Mouse (Mus musculus) embryonic facial prominence, embryonic 11.5 days (tissue): ENCODE results near the gene Adamts17. TPM values are rescaled to one million over a fixed set of nuclear protein-coding genes. Genes with fewer than 3 reads are reported as not detected.

ENCODE experiments used
- ATAC-seq: fragments of 200-750 bp; cut with Nextera tagmentation; replicated peaks from 2 replicates; pipeline ENCODE4 v1.8.0; 2017; ENCODE audit warnings: low read depth; ENCODE audit not compliant: insufficient number of reproducible peaks, low FRiP score, low TSS enrichment
- DNase-seq: peaks from one replicate; pipeline ENCODE4 v3.0.0-alpha.2; 2015; ENCODE audit warnings: low spot score
- H3K27ac ChIP-seq: fragments of 300-500 bp; sonication (generic); replicated peaks from 2 replicates; pipeline ENCODE4 v1.5.1; 2014; ENCODE audit warnings: mild to moderate bottlenecking, low read depth, low read length, control low read depth
- H3K27me3 ChIP-seq: fragments of 300-500 bp; sonication (generic); 2 replicates; pipeline ENCODE4 v1.6.1; 2014; ENCODE audit warnings: mild to moderate bottlenecking, low read length, moderate library complexity, mixed read lengths; ENCODE audit not compliant: control insufficient read depth, insufficient read depth
- H3K36me3 ChIP-seq: fragments of 300-500 bp; sonication (generic); replicated peaks from 2 replicates; pipeline ENCODE4 v1.6.1; 2014; ENCODE audit warnings: low read depth, mild to moderate bottlenecking, low read length, moderate library complexity, mixed read lengths; ENCODE audit not compliant: control insufficient read depth, insufficient read depth
- H3K4me1 ChIP-seq: fragments of 300-500 bp; sonication (generic); 2 replicates; pipeline ENCODE4 v1.6.1; 2014; ENCODE audit warnings: low read length, mixed read lengths; ENCODE audit not compliant: control insufficient read depth, insufficient read depth
- H3K4me2 ChIP-seq: fragments of 300-500 bp; sonication (generic); 2 replicates; pipeline ENCODE4 v1.6.1; 2014; ENCODE audit warnings: low read depth, mild to moderate bottlenecking, control low read depth, low read length, moderate library complexity
- H3K4me3 ChIP-seq: fragments of 300-500 bp; sonication (generic); 2 replicates; pipeline ENCODE4 v1.5.1; 2014; ENCODE audit warnings: low read depth, low read length, control low read depth
- H3K9ac ChIP-seq: fragments of 300-500 bp; sonication (generic); replicated peaks from 2 replicates; pipeline ENCODE4 v1.6.1; 2014; ENCODE audit warnings: mild to moderate bottlenecking, control low read depth, low read length
- H3K9me3 ChIP-seq: fragments of 300-500 bp; sonication (generic); replicated peaks from 2 replicates; pipeline ENCODE4 v1.6.1; 2016; ENCODE audit warnings: mild to moderate bottlenecking, low read length, inconsistent platforms, mixed read lengths; ENCODE audit not compliant: control insufficient read depth
- WGBS: fragments of 180-500 bp; shearing (Covaris S2); extraction: QIAGEN DNeasy Blood & Tissue Kit; methylation state at CpG from one replicate; pipeline ENCODE4 v1.1.7; 2014; 5-methylcytosine and 5-hydroxymethylcytosine counted together
- polyA plus RNA-seq: library from polyadenylated mRNA; unstranded; fragments of >200 nt; fragmentation: Nextera tagmentation; extraction: Ambion mirVana; gene quantifications from 2 replicates; pipeline ENCODE4 v1.2.1, GENCODE M21; 2014

Adamts17 gene
- polyA plus RNA-seq, 1 experiment from 2014 or later = 3.0 TPM

- no peak overlapping the region for H3K4me2 ChIP-seq
- 80% methylated on average over 3 of the region's 3 CpGs for WGBS
- no peak overlapping the region for H3K4me3 ChIP-seq
- H3K27me3 ChIP-seq = no peaks in the 10 kb centered on the region
- H3K36me3 ChIP-seq = no peaks in the 10 kb centered on the region
- no peak for ATAC-seq
- H3K9me3 ChIP-seq = no peaks in the 10 kb centered on the region
- H3K27ac ChIP-seq = no peak overlapping the region
- no peak for DNase-seq
- H3K9ac ChIP-seq = no peak overlapping the region
- H3K4me1 ChIP-seq = no peaks in the 10 kb centered on the region
Observed at GRCm38 (mm10) chr7:67054876-67055275, 215.3 kb downstream of the Adamts17 start.

DNA sequence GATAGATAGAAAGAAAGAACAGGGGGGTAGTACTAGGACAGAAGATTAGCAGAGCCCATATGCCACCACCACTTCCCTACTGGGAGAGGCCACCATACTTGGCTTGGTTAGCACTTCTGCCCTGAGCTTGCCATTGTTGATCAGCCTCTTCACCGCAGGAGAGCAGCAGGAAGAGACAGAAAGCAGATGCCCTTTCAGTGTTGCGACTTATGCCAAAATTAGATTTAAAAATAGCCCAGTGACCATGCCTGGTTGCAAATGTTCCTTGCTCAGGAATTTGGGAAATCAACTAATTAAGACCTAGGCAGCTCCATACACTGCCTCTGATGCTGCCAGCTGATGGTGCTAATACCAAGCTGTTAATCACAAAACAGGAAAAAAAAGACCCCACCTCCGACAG, 216.0 kb downstream of the Adamts17 start:
- ATAC-seq (no peak), DNase-seq (no peak)
- no peak overlapping the region for H3K4me2 ChIP-seq
- H3K4me3 ChIP-seq = no peak overlapping the region
- no peaks in the 10 kb centered on the region for H3K9me3 ChIP-seq
- no peaks in the 10 kb centered on the region for H3K36me3 ChIP-seq
- H3K27ac ChIP-seq = no peak overlapping the region
- 82% methylated on average over 3 of the region's 3 CpGs for WGBS
- H3K27me3 ChIP-seq = no peaks in the 10 kb centered on the region
- H3K9ac ChIP-seq = no peak overlapping the region
- H3K4me1 ChIP-seq = no peaks in the 10 kb centered on the region

GRCm38 (mm10) chr7:67061756-67062155, 222.2 kb downstream of the Adamts17 start:
- H3K27me3 ChIP-seq = no peaks in the 10 kb centered on the region
- H3K9ac ChIP-seq = no peak overlapping the region
- H3K9me3 ChIP-seq = no peaks in the 10 kb centered on the region
- WGBS = 80% methylated on average over 9 of the region's 9 CpGs
- no peaks in the 10 kb centered on the region for H3K4me1 ChIP-seq
- DNase-seq = peak; percentile 59
- H3K27ac ChIP-seq = no peak overlapping the region
- H3K36me3 ChIP-seq = no peaks in the 10 kb centered on the region
- ATAC-seq = no peak
- no peak overlapping the region for H3K4me3 ChIP-seq
- no peak overlapping the region for H3K4me2 ChIP-seq

GRCm38 (mm10) chr7:67062571-67062970, 223.0 kb downstream of the Adamts17 start:
- DNase-seq (no peak), ATAC-seq (no peak)
- Histone ChIP-seq H3K27ac (no peak overlapping the region), H3K4me2 (no peak overlapping the region), H3K9ac (no peak overlapping the region), H3K9me3 (no peaks in the 10 kb centered on the region), H3K4me3 (no peak overlapping the region), H3K36me3 (no peaks in the 10 kb centered on the region), H3K27me3 (no peaks in the 10 kb centered on the region), H3K4me1 (no peaks in the 10 kb centered on the region)
- 76% methylated on average over 2 of the region's 2 CpGs for WGBS

DNA sequence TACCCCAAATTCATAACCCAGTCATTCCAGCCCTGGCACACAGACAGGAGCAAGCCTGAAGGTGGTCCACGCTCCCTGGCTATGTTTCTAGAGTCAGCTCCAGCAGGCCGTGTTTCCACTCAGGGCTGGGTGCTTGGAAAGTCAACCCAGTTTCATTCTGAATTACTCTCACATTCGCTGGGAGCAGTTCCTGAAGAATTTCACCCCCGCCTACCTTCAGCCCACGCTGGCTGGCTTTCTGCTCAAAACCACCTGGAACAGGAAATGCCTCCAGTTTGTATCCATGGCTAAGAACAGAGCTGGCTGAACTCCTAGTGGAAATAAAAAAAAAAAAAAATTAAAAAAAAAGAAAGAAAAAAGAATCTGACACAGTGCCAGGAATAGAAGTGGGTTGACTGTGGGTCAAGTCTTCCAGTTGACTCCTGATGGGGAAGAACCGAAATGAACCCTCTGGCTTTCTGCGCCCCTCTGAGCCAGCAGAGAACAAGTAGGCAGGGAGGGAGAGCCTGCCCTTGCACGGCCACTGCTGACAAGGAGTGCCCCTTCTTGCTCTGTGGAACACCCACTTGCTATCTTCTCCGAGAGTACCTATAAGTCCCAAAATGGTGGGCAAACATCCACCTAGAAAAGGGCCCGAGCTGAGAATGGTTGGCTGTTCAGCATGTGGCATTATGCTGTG, 225.2 kb downstream of the Adamts17 start:
- Histone ChIP-seq H3K27ac (no peak overlapping the region), H3K4me2 (no peak overlapping the region), H3K9me3 (no peaks in the 10 kb centered on the region), H3K36me3 (no peaks in the 10 kb centered on the region), H3K9ac (no peak overlapping the region), H3K27me3 (no peaks in the 10 kb centered on the region), H3K4me1 (no peaks in the 10 kb centered on the region), H3K4me3 (no peak overlapping the region)
- ATAC-seq (no peak), DNase-seq (no peak)
- 85% methylated on average over 10 of the region's 10 CpGs for WGBS

DNA sequence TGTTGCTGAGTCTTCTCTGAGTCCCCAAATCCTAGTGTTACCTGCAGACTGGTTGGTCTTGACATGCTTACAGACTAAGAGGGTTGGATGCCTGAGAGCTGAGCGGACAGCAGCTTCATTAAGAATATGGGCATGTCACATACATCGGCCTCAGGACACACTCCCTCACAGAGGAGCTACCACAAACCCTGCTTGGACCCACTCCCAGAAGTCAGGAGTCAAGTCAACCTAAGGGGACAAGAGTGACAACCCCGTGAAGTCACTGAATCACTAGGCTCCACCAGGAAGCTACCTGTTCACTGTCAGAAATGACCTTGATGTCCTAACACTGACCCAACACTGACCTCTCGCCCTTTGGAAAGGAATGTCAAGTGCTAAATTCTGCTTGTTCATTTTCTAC, 226.1 kb downstream of the Adamts17 start:
- WGBS = 77% methylated on average over 4 of the region's 4 CpGs
- Histone ChIP-seq H3K36me3 (no peaks in the 10 kb centered on the region), H3K9me3 (no peaks in the 10 kb centered on the region), H3K27me3 (no peaks in the 10 kb centered on the region), H3K4me3 (no peak overlapping the region), H3K27ac (no peak overlapping the region), H3K4me2 (no peak overlapping the region), H3K4me1 (no peaks in the 10 kb centered on the region), H3K9ac (no peak overlapping the region)
- ATAC-seq = no peak
- DNase-seq = no peak

GRCm38 (mm10) chr7:67072015-67072685, 232.6 kb downstream of the Adamts17 start:
- no peaks in the 10 kb centered on the region for H3K36me3 ChIP-seq

DNA sequence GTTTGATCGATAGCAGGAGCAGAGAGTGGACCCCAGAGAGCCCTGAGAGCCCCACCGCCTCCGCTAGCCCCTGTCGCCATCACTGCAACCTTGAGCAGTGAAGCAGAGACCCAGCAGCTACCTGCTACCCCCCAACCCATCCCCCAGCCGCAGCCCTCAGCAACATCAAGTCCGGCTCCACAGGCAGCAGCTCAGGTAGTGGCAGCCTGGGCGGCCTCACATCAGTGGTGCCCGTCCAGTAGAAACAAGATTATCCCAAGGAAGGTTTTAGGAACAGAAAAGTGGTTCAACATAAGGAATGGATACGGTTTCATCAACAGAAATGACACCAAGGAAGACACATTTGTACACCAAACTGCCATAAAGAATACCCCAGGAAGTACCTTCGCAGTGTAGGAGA, 243.2 kb downstream of the Adamts17 start:
- no peaks in the 10 kb centered on the region for H3K27me3 ChIP-seq
- no peak for ATAC-seq
- H3K4me3 ChIP-seq = no peak overlapping the region
- no peak overlapping the region for H3K9ac ChIP-seq
- H3K9me3 ChIP-seq = no peaks in the 10 kb centered on the region
- WGBS = 90% methylated on average over 10 of the region's 10 CpGs
- no peak overlapping the region for H3K27ac ChIP-seq
- no peaks in the 10 kb centered on the region for H3K36me3 ChIP-seq
- no peaks in the 10 kb centered on the region for H3K4me1 ChIP-seq
- no peak for DNase-seq
- no peak overlapping the region for H3K4me2 ChIP-seq

More at GRCm38 (mm10) chr7:67072015-67072685, 232.6 kb downstream of the Adamts17 start:
- ATAC-seq (no peak), DNase-seq (no peak)
- no peaks in the 10 kb centered on the region for H3K4me1 ChIP-seq
- no peaks in the 10 kb centered on the region for H3K27me3 ChIP-seq
- H3K27ac ChIP-seq = no peak overlapping the region
- H3K9ac ChIP-seq = no peak overlapping the region
- H3K9me3 ChIP-seq = no peaks in the 10 kb centered on the region
- WGBS = 89% methylated on average over 10 of the region's 10 CpGs
- no peak overlapping the region for H3K4me3 ChIP-seq
- no peak overlapping the region for H3K4me2 ChIP-seq
